Mouse (Mus musculus) kidney, adult 2 months (tissue): ENCODE measurements around the gene Pparg.

ENCODE experiments used
- CTCF ChIP-seq: fragments of 200-500 bp; conservative IDR thresholded peaks from 2 replicates; pipeline ENCODE4 v1.5.1; 2011; ENCODE audit warnings: low read depth, mild to moderate bottlenecking, control low read depth, low read length, moderate library complexity, mixed read lengths; ENCODE audit not compliant: insufficient read depth, insufficient read length
- POLR2A ChIP-seq: fragments of 200-500 bp; IDR thresholded peaks from one replicate; pipeline ENCODE4 v1.6.1; 2011; ENCODE audit warnings: low read depth, low read length, control low read depth

- TF ChIP-seq CTCF (no peak), POLR2A (no peak)
Measured at GRCm38 (mm10) chr6:115343570-115343969, 17.2 kb upstream of the Pparg start.
